Mouse (Mus musculus): Measurements from ENCODE around the gene Mylpf.
"Not testable (repeated sequence)": the region's sequence is repeated elsewhere in the genome, so short reads cannot be mapped to it uniquely, and the experiment has no call there.

Mylpf gene

GRCm38 (mm10) chr7:127225147-127225995 lies 16.7 kb downstream of the Mylpf start:
- no peak for DNase-seq (ENCODE audit: low spot score)

- DNase-seq (ENCODE audit: low spot score): peak; percentile 68
Measured at GRCm38 (mm10) chr7:127228615-127229303, 20.1 kb downstream of the Mylpf start.

GRCm38 (mm10) chr7:127231376-127231775 lies 22.7 kb downstream of the Mylpf start:
- no peak for DNase-seq (ENCODE audit: low spot score)

GRCm38 (mm10) chr7:127231826-127232621 lies 23.3 kb downstream of the Mylpf start:
- no peak for DNase-seq (ENCODE audit: low spot score)

GRCm38 (mm10) chr7:127232622-127233367 lies 24.1 kb downstream of the Mylpf start, which contains the start of the genes Zfp553 and Sept1:
Gene Zfp553 (plus strand): TSS chr7:127233061.
Gene Sept1 (minus strand): TSS chr7:127233130.
- peak; percentile 92 for DNase-seq (ENCODE audit: low spot score)

DNA sequence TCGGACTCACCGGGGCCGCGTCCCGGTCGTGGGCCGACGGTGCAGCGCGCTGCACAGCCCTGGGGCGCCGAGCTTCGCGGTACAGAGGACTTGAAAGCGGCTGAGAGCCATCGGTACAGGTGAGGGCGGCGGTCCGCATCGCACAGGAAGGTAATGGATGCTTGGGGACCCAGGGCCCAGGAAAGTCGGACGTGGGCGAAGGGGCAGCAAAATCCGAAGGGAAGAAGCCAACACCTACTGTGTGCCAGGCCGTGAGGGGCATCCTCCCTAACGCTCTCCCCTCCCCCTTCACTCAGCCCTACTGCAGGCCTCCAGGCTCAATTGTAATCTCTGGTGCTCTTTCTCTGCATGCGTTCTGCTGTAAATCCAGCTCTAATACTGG lies 24.7 kb downstream of the Mylpf start:
- no peak for DNase-seq (ENCODE audit: low spot score)

DNA sequence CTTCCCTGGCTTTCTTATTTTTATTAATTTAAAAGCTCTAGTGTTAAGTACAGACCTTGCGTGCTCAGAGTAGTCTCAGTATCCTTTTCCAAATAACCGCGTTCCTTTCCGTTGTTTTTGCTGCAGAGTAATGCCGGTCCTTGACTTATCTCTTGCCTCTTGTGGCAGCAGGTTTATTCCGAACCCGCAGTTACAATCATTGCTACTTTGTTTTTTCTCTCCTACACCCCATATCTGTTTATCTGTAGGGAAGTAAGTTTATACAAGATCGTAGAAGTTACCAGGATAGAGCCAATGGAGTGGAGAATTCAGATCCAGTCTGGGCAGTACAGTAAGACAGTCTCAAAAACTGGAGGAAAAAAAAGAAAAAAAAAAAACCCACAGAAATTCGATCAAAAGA lies 25.1 kb downstream of the Mylpf start:
- no peak for DNase-seq (ENCODE audit: low spot score)

- DNase-seq (ENCODE audit: low spot score): no peak
Measured at GRCm38 (mm10) chr7:127234777-127235176, 26.1 kb downstream of the Mylpf start.

DNA sequence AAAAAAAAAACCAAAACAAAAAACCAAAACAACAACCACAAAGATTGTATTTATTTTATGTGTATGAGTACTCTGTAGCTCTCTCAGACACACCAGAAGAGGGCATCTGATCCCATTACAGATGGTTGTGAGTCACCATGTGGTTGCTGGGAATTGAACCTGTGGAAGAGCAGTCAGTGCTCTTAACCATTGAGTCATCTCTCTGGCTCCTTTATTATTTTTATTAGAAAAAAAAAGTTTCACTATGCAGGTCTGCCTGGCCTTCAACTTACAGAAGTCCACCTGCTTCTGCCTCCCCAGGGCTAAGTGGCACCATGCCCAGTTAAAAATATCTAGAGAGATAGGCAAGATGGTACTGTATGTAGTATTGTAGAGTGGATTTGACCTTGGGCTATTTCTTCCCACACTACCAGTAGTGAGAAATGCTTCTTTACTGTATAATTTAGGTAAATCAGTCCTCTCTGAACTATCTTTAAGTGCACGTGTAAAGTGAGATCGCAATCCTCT lies 34.7 kb downstream of the Mylpf start:
- DNase-seq (ENCODE audit: low spot score): no peak

DNA sequence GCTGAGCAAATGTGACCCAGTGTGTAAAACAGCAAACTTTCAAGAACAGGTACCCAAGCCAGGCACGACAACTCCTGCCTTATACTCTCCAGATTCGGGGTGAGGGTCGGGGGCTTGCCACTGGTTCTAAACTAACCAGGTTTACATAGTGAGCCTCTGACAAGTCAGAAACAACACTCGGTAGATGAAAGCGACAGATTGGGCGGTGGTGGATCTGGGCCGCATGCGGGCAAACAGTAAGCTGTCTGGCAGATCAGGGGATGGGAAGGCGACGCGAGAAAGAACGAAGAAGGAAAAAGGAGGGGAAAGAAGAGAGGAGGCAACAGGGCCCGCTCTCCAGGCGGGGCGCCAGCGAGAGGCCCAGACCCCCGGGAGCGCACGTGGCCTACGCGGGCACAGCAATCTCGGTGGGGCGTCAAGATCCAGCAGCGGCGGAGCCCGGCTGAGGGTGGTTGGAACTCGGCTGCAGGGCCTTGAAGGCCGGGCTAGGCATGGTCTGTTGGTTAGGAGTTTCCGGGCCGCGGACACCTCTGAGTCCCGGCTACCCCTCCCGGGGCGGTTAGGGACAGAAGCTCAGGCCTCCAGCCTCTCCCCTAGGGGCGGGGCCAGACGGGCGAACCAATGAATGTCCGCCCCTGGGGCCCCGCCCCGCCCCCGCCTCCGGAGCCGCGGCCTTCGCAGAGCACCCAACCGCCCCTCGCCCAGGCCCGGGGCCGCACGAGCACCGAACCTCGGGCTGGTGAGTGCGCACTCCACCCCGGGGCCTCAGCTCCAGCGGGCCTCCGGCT lies 35.4 kb downstream of the Mylpf start, which contains the start of gene Zfp771:
Gene Zfp771, plus strand, starts transcription at position 405 of the 788 bp plus-strand sequence.
- peak; percentile 95 for DNase-seq (ENCODE audit: low spot score)

DNA sequence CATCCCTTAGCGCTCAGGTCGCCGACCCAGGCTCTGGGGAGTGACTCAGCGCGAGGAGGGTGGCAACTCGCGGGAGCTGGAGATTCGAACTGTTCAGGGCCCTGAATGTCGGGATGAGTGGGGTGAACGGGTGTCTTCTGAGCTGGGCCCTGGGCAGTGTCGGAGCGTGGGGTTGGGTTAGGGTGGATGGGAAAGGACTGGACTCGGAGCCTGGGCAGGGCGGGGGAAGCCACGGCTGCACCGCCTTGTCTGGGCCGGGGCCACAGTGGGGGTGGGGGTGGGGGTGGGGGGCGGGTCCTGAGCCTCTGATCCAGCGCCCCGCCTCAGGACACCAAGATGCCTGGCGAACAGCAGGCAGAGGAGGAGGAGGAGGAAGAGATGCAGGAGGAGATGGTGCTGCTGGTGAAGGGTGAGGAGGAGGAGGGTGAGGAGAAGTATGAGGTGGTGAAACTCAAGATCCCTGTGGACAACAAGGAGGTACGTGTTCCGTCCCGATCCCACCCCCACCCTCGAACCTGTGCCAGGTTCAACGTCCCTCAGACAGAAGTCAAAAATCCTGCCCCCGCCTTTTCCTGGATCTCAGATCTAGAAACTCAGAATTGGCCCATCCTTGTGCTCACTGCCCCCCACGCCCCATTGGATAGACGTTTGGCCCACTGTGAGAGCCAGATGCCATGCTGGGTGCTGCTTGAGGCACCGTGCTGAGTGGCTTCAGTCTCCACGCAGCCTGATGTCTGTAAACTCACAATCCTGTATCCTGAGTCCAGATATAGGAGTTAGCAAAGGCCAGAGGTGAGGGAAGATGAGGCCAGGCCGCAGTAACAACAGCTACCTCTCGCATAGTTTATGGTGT lies 36.2 kb downstream of the Mylpf start:
- DNase-seq (ENCODE audit: low spot score): no peak

GRCm38 (mm10) chr7:127250511-127250910 lies 41.8 kb downstream of the Mylpf start:
- not testable (repeated sequence) for DNase-seq (ENCODE audit: low spot score)

- DNase-seq (ENCODE audit: low spot score): no peak
Measured at GRCm38 (mm10) chr7:127252414-127252813, 43.7 kb downstream of the Mylpf start.

- DNase-seq (ENCODE audit: low spot score): no peak
Measured at GRCm38 (mm10) chr7:127253341-127253740, 44.7 kb downstream of the Mylpf start.

GRCm38 (mm10) chr7:127253821-127254769 lies 45.4 kb downstream of the Mylpf start:
- peak; percentile 94 for DNase-seq (ENCODE audit: low spot score)

- DNase-seq (ENCODE audit: low spot score): no peak
Measured at GRCm38 (mm10) chr7:127255008-127255407, 46.3 kb downstream of the Mylpf start.

- no peak for DNase-seq (ENCODE audit: low spot score)
Measured at GRCm38 (mm10) chr7:127255965-127256364, 47.3 kb downstream of the Mylpf start.

- DNase-seq (ENCODE audit: low spot score): no peak
Measured at GRCm38 (mm10) chr7:127256518-127256917, 47.8 kb downstream of the Mylpf start.

Data from yolk sac, embryonic 10.5 days (tissue).